Mouse (Mus musculus) forebrain, embryonic 11.5 days (tissue): Measurements from ENCODE around the gene H2-Ke6. TPM values are rescaled to one million over a fixed set of nuclear protein-coding genes. Genes with fewer than 3 reads are reported as not detected.

Experiments used
- ATAC-seq: fragments of 200-750 bp; cut with Nextera tagmentation; replicated peaks from 2 replicates; pipeline ENCODE4 v1.8.0; 2017; ENCODE audit warnings: moderate TSS enrichment; ENCODE audit not compliant: low FRiP score
- DNase-seq: peaks from one replicate; pipeline ENCODE4 v3.0.0-alpha.2; 2017; ENCODE audit warnings: low spot score
- H3K27ac ChIP-seq: fragments of 300-500 bp; sonication (generic); 2 replicates; pipeline ENCODE4 v1.5.1; 2014; ENCODE audit warnings: low read depth, low read length
- H3K27me3 ChIP-seq: fragments of 300-500 bp; sonication (generic); 2 replicates; pipeline ENCODE4 v1.6.1; 2014; ENCODE audit warnings: mild to moderate bottlenecking, low read length, mixed read lengths; ENCODE audit not compliant: control insufficient read depth, insufficient read depth
- H3K36me3 ChIP-seq: fragments of 300-500 bp; sonication (generic); 2 replicates; pipeline ENCODE4 v1.6.1; 2014; ENCODE audit warnings: mild to moderate bottlenecking, low read length, moderate library complexity, mixed read lengths; ENCODE audit not compliant: control insufficient read depth, insufficient read depth
- H3K4me1 ChIP-seq: fragments of 300-500 bp; sonication (generic); replicated peaks from 2 replicates; pipeline ENCODE4 v1.6.1; 2014; ENCODE audit warnings: low read length, mixed read lengths; ENCODE audit not compliant: control insufficient read depth, insufficient read depth
- H3K4me2 ChIP-seq: fragments of 300-500 bp; sonication (generic); 2 replicates; pipeline ENCODE4 v1.6.1; 2014; ENCODE audit warnings: low read depth, mild to moderate bottlenecking, low read length, moderate library complexity, mixed read lengths; ENCODE audit not compliant: severe bottlenecking
- H3K4me3 ChIP-seq: fragments of 300-500 bp; sonication (generic); 2 replicates; pipeline ENCODE4 v1.5.1; 2014; ENCODE audit warnings: low read depth, low read length
- H3K9ac ChIP-seq: fragments of 300-500 bp; sonication (generic); 2 replicates; pipeline ENCODE4 v1.6.1; 2014; ENCODE audit warnings: low read length
- H3K9me3 ChIP-seq: fragments of 300-500 bp; sonication (generic); 2 replicates; pipeline ENCODE4 v1.6.1; 2016; ENCODE audit warnings: low read length, mixed read lengths; ENCODE audit not compliant: control insufficient read depth
- WGBS: fragments of 180-500 bp; shearing (Covaris S2); extraction: QIAGEN DNeasy Blood & Tissue Kit; methylation state at CpG from one replicate; pipeline ENCODE4 v1.1.7; 2014; 5-methylcytosine and 5-hydroxymethylcytosine counted together
- polyA plus RNA-seq: library from polyadenylated mRNA; unstranded; fragments of >200 nt; fragmentation: Nextera tagmentation; extraction: Ambion mirVana; gene quantifications from 2 replicates; pipeline ENCODE4 v1.2.1, GENCODE M21; 2014

The H2-Ke6 gene
- polyA plus RNA-seq, result 81.7 and 101 TPM in 2 replicates

DNA sequence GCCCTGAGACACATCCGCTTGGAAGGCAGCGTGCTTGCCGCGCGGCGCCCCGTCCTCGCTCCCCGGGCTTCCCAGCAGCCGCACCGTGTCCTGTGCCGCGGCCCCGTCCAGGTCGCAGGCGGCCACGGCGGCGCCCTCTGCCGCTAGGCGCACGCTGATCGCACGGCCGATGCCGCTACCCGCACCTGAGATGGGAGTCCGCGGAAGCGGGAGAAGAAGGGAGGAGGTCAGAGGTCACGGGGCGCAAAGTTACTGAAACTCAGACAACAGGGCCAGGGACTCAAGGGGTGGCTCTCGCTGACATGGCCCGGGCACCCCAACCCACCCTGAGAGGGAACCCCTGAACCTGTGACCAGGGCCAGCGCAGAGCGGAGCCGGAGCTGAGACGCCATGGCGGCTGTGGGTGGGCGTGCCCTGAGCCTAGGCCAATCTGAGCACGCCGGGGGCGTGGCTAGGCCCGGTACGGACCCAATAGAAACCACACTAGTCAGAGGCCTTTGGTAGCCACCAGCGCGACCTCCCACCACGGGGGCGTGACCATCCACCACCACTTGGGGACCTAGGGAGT lies at the start of gene H2-Ke6:
Gene H2-Ke6, minus strand, starts transcription at position 405 of the 568 bp plus-strand sequence.
- WGBS, result under 1% methylated on average over 49 of the region's 49 CpGs
- Histone ChIP-seq H3K27ac (peak within 1 kb of the TSS; percentile 99), H3K9me3 (no peaks in the 10 kb centered on the region), H3K9ac (peak within 1 kb of the TSS; percentile 95), H3K4me2 (peak within 1 kb of the TSS; percentile 86), H3K36me3 (peaks cover 14% of the 10 kb centered on the region), H3K27me3 (no peaks in the 10 kb centered on the region), H3K4me3 (peak within 1 kb of the TSS; percentile 92), H3K4me1 (peaks cover 45% of the 10 kb centered on the region)
- ATAC-seq, result peak; percentile 73
- DNase-seq, result peak; percentile 96

DNA sequence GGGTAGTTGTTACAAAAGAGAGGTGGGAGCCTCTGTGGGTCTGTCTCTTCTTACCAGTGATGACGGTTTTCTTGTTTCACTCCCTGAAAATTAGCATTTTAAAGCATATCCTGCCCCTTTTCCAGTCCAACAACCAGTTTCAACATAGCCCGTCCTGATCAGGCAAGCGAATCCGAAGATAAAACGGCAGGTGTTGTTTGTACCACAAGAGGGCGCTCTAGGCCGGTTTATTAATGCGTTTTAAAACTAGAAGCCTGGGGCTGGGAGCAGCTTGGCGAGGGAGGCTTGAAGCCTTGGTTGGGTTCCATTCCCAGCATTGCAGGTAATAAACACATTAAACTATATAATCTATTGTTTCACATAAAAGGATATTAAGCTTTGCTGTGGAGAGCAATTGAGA lies 49.7 kb upstream of the H2-Ke6 start:
- Histone ChIP-seq H3K9ac (no peak overlapping the region), H3K27ac (no peak overlapping the region), H3K4me1 (peaks cover 3% of the 10 kb centered on the region), H3K27me3 (peaks cover 7% of the 10 kb centered on the region; the same call in 1 of the 2 replicates), H3K9me3 (no peaks in the 10 kb centered on the region), H3K4me3 (no peak overlapping the region), H3K36me3 (no peaks in the 10 kb centered on the region), H3K4me2 (no peak overlapping the region)
- ATAC-seq (no peak), DNase-seq (peak; percentile 88)
- under 1% methylated on average over 9 of the region's 9 CpGs for WGBS

DNA sequence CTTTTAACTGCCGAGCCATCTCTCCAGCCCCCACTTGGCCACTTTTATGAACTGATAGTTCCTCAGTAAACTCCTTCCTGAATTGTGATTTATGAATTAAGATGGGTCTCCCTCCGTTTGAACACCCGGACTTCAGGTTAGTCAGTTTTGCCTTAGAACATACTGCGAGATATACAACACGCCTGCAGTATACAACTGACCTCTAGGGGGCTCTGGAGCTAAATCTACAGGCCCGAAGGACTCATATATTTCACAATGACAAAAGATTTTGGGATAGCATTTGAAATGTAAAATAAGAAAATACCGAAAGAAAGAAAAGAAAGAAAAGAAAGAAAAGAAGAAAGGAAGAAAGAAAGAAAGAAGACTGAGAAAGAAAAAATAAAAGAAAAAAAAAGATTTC lies 47.4 kb upstream of the H2-Ke6 start:
- Histone ChIP-seq H3K36me3 (no peaks in the 10 kb centered on the region), H3K4me1 (peaks cover 3% of the 10 kb centered on the region), H3K9ac (no peak overlapping the region), H3K27me3 (peaks cover 7% of the 10 kb centered on the region; the same call in 1 of the 2 replicates), H3K27ac (no peak overlapping the region), H3K9me3 (no peaks in the 10 kb centered on the region), H3K4me2 (no peak overlapping the region), H3K4me3 (no peak overlapping the region)
- peak; percentile 76 for DNase-seq
- WGBS, result 37% methylated on average over 7 of the region's 7 CpGs
- no peak for ATAC-seq

DNA sequence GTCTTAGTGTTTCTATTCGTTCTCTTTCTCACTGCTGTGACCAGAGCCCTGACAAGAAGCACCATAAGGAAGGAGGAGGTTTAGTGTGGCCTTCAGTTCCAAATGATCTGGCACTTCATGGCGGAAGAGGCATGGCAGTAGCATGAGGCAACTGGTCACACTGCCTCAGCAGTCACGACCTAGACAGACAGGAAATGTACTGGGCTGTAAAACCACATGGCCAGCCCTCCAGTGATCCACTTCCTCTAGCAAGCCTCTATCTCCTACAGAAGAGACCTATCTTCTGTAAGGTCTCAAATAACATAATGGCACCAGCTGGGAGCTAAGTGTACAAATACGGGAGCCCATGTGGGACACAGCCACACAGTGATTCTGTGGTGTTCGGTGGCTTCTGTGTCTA lies 44.2 kb upstream of the H2-Ke6 start:
- Histone ChIP-seq H3K27me3 (peaks cover 5% of the 10 kb centered on the region; the same call in 1 of the 2 replicates), H3K9ac (no peak overlapping the region), H3K4me3 (no peak overlapping the region), H3K4me2 (no peak overlapping the region), H3K27ac (no peak overlapping the region), H3K9me3 (no peaks in the 10 kb centered on the region), H3K4me1 (no peaks in the 10 kb centered on the region; the same call in 1 of the 2 replicates), H3K36me3 (no peaks in the 10 kb centered on the region)
- 82% methylated on average over 5 of the region's 5 CpGs for WGBS
- DNase-seq (no peak), ATAC-seq (no peak)

DNA sequence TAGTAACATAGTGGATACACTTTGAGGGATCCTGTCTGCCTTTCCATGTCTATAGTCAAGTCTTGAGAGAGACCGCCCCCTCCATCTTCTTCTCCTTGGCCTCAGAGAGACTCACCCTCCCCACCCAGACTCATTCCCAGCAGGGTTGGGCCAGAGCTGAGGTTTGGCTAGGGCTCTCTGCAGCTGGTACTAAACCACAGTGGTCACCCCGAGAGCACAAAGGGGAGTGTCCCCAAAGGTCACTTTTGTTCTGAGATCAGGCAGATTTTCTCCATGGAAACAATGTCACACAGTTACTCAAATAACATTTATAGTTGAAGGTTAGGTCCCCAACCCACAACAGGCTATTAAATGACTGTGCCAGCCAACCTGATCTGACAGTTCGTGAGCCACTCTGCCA lies 41.0 kb upstream of the H2-Ke6 start:
- no peak overlapping the region for H3K4me2 ChIP-seq
- DNase-seq (no peak), ATAC-seq (no peak)
- WGBS, result 58% methylated on average over 3 of the region's 3 CpGs
- no peaks in the 10 kb centered on the region for H3K36me3 ChIP-seq
- no peaks in the 10 kb centered on the region for H3K27me3 ChIP-seq
- H3K4me3 ChIP-seq, result no peak overlapping the region
- H3K9me3 ChIP-seq, result no peaks in the 10 kb centered on the region
- no peak overlapping the region for H3K27ac ChIP-seq
- H3K9ac ChIP-seq, result no peak overlapping the region
- no peaks in the 10 kb centered on the region for H3K4me1 ChIP-seq

DNA sequence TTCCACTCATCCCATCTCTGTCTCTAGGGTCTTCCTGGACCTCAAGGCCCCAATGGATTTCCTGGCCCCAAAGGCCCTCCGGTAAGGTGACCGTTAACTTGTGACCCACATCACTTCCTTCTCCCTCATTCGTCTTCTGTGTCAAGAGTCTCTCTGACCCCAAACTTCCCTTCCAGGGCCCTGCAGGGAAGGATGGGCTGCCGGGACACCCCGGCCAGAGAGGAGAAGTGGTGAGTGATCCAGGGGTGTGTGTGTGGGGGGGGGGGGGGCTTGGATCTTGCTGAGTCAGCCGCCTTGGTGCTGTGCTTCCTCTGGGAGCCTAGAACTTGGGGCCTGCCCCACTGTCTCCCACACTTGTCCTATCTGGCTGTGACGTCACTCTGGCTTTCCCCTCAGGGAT lies 29.4 kb upstream of the H2-Ke6 start:
- 85% methylated on average over 7 of the region's 7 CpGs for WGBS
- no peaks in the 10 kb centered on the region for H3K4me1 ChIP-seq
- no peak overlapping the region for H3K4me3 ChIP-seq
- H3K9ac ChIP-seq, result no peak overlapping the region
- ATAC-seq (no peak), DNase-seq (no peak)
- no peak overlapping the region for H3K4me2 ChIP-seq
- no peaks in the 10 kb centered on the region for H3K9me3 ChIP-seq
- H3K27me3 ChIP-seq, result no peaks in the 10 kb centered on the region
- H3K36me3 ChIP-seq, result no peaks in the 10 kb centered on the region
- no peak overlapping the region for H3K27ac ChIP-seq

DNA sequence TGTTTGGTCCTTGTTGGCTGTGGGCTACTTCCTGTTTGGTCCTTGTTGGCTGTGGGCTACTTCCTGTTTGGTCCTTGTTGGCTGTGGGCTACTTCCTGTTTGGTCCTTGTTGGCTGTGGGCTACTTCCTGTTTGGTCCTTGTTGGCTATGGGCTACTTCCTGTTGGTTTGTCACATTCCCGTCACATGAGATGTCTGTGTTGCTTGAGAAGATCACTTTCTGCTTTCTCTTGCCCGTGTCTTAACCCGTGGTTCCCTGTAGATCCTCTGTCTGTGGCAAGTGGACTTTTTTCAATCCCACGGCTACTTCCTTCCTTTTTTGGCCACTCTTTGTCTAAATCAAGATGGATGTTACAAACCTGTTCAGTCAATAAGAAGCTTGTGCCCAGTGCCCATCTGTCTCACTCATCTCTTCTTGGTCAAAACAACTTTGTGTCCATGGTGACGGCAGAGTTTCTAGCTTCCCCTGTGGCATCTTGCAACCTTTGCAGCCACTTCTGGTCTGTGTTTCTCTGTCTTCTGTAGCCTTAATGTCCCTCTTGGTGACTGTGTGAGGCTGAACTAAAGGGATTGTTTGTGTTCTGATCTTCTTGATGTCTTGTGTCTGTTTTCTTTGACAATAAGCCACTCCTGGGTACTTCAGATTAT lies 19.7 kb upstream of the H2-Ke6 start:
- 94% methylated on average over 5 of the region's 5 CpGs for WGBS
- Histone ChIP-seq H3K4me1 (no peaks in the 10 kb centered on the region), H3K4me3 (no peak overlapping the region), H3K4me2 (no peak overlapping the region), H3K27ac (no peak overlapping the region), H3K36me3 (no peaks in the 10 kb centered on the region), H3K9ac (no peak overlapping the region), H3K27me3 (no peaks in the 10 kb centered on the region), H3K9me3 (no peaks in the 10 kb centered on the region; the same call in 1 of the 2 replicates)
- ATAC-seq, result no peak
- DNase-seq, result no peak

DNA sequence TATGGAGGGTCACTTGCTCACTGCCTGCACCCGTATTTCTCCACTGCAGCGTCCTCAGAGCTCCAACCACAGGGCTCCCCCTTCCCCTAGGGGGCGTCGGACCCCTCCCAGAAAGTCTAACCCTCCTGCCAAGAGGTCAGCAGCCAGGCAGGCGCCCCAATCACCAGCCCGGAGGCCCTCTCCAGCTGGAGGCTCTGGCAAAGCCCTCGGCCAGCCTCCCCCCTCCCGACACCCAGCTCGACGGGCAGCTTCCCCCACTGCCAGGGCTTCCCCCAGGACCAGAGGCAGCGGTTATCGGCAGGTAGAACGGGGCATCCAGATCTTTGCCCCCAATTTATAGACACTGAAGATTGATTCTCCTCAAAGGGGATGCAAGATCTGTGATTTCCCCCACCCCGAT lies 18.1 kb upstream of the H2-Ke6 start:
- WGBS, result 79% methylated on average over 14 of the region's 14 CpGs
- DNase-seq (no peak), ATAC-seq (no peak)
- no peaks in the 10 kb centered on the region for H3K36me3 ChIP-seq
- no peaks in the 10 kb centered on the region for H3K27me3 ChIP-seq
- H3K27ac ChIP-seq, result no peak overlapping the region
- H3K4me2 ChIP-seq, result no peak overlapping the region
- no peak overlapping the region for H3K9ac ChIP-seq
- no peaks in the 10 kb centered on the region; the same call in 1 of the 2 replicates for H3K9me3 ChIP-seq
- H3K4me3 ChIP-seq, result no peak overlapping the region
- 0 out of 2 replicates have a peak, but pooled peaks cover 1% of the 10 kb centered on the region for H3K4me1 ChIP-seq
